Mouse (Mus musculus) ES-Bruce4 (cell line): ENCODE results near the gene Taok3.

Experiments used
- CTCF ChIP-seq: IDR thresholded peaks from one replicate; pipeline ENCODE4 v1.8.1; 2011; ENCODE audit warnings: low read depth, low read length
- EP300 ChIP-seq: IDR thresholded peaks from 2 replicates; pipeline ENCODE4 v1.6.1; 2011; ENCODE audit warnings: low read depth, low read length; ENCODE audit not compliant: insufficient read depth
- POLR2A ChIP-seq: IDR thresholded peaks from one replicate; pipeline ENCODE4 v1.8.1; 2011; ENCODE audit warnings: low read length; ENCODE audit not compliant: insufficient read depth

GRCm38 (mm10) chr5:117168351-117169100, 48.6 kb downstream of the Taok3 start:
- TF ChIP-seq EP300, result no peak
- TF ChIP-seq CTCF, result no peak
- TF ChIP-seq POLR2A, result no peak
